Mouse (Mus musculus) embryonic fibroblast, embryonic 13.5 days (primary cell): Measurements from ENCODE around the gene Olfr921.

Experiments used
- CTCF ChIP-seq: IDR thresholded peaks from 2 replicates; pipeline ENCODE4 v1.5.1; 2011; ENCODE audit warnings: mild to moderate bottlenecking, control low read depth, low read length, moderate library complexity, borderline replicate concordance; ENCODE audit not compliant: insufficient read depth
- POLR2A ChIP-seq: IDR thresholded peaks from 2 replicates; pipeline ENCODE4 v1.6.1; 2011; ENCODE audit warnings: low read depth, mild to moderate bottlenecking, control low read depth, low read length, moderate library complexity

DNA sequence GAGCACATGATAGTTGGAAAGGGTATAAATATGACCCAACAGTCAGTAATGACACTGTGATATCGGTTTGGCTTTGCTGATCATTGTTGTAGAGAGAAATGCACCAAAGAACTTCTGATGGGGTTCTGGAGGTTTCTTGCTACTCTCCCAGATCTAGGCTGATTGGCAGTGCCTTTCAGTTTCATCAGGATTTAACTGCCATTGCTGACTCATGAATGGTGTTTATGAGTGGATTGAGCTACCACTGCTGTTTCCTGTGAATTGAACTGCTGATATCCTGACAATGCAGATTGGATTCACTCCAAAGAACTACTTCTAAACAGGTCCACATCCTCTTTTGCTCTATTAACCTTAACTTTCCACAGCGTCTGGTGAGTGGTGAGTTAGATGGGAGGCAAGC is 19.8 kb downstream of the Olfr921 start:
- TF ChIP-seq POLR2A = no peak
- no peak for TF ChIP-seq CTCF
